Mouse (Mus musculus) retina, embryonic 14.5 days (tissue): ENCODE measurements around the gene Efs.

Experiments
- DNase-seq: peaks from one replicate; pipeline ENCODE4 v3.0.0-alpha.2; 2015; ENCODE audit warnings: low spot score

Gene Efs

DNA sequence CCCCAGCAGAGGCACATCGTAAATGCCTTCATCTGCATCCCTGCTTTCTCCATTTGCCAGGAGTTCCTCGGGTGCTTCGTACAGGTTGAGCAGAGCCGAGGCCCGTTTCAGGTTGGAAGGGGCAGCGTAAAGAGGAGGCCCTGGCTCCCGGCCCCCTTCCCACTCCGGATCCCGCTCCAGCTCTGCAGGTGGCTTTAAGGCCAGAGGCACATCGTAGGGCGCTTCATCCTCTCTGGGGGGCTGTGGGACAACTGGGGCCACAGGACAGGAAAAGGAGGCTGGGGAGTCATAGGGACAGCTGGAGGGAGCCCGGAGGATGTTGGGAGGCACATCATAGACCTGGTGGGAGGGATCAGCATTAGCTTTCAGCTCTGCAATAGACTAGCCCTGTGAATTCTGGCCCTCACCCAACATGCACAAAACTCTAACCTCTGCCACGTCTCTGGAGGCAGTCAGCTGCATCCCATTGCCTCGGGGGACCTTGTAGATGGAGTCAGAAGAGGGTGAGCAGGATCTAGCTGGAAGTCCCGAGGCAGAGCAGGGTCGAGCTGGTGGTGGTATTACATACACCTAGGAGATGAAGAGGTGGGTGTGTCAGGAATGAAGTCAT, 5.7 kb downstream of the Efs start:
- DNase-seq = no peak

DNA sequence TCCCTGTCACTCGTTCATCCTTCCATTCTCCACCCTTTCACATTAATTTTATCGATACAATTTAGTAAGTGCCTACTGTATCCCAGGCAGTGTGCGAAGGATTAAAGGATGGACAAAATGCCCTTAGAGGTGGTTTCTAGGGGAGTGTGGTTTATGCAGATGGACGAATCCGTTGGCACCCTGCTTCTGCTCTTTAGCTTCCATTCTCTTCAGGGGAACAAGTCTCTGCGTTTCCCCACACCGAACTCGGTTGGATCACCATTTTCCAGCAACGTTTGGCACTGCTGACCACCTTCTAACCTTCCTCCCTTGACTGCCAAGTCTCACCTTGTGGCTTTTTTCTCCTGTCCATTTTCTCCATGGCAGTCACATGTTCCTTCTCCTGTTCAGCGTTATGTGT, 12.6 kb downstream of the Efs start:
- DNase-seq = no peak

DNA sequence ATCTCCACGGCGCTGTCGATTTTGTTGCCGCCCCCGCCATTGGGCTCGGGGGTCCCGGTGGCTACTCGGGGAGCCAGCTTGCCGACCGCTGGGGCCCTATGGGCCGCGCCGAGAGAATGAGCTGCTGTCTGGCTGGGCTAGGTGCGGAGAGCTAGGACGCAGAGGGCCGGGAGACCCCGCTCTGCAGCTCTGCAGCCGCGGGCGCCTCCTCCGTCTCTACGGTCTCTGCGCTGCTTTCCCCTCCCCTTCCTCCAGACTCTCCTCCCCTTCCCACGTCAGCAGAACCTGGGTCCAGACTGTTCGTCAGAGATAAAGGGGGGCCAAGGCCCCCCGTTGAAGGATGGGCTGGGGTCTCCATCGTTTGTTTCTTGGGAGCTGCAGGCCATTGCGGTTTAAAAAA, 13.0 kb downstream of the Efs start, which contains the start of gene Slc22a17:
Gene Slc22a17, minus strand, starts transcription at position 247 of the 400 bp plus-strand sequence.
- peak; percentile 84 for DNase-seq

DNA sequence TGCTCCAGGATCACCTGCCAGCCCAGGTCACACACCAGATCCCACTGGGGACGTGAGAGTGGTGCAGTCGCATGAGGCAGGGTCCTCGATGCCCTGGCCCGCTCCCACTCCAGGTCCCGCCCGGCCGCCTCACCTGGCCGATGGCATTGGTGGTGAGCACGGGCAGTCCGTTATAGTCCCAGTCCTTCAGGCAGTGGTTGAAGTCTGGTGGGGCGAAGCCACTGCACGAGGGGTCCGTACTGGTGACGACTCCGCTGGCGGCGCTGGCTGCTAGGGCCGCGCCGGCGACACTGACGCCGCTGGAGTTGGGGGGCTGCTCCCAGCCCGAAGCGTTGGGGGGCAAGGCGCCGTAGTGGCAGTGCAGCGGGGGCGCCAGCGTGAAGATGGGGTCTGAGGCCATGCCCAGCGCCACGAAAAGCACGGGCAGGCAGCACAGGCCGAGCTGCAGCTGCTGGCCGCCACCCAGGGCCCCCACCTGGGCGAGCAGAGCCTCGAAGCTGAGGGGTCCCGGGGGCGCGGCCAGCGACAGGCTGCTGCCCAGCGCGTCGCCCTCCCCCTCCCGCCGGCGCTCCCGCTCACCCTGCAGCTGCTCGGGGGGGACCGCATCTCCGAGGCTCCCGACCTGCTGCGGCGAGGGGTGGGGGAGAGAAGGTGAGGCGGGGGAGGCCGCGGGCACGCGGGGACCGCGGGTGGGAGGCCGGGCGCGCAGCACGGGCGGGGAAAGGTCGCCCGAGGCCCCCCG, 13.6 kb downstream of the Efs start:
- DNase-seq = peak; percentile 29

DNA sequence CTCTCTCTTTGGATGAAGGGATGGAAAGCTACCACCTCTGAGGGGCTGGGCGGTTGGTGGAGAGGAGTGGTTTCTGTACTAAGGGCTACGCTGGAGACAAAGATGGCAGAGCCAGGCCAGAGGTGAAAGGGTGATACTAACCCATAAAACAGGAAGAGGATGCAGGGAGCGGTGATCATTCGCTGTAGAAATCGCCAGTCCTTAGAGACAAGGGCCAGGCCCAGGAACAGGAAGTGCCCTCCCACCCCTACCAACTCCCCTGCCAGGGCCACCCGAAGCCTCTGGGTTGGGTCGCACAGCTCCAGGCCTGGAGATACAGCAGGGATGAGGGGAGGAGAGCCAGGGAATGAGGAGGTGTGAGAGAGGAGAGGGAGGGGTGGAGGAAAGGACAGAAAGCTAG, 17.2 kb downstream of the Efs start:
- DNase-seq = no peak

DNA sequence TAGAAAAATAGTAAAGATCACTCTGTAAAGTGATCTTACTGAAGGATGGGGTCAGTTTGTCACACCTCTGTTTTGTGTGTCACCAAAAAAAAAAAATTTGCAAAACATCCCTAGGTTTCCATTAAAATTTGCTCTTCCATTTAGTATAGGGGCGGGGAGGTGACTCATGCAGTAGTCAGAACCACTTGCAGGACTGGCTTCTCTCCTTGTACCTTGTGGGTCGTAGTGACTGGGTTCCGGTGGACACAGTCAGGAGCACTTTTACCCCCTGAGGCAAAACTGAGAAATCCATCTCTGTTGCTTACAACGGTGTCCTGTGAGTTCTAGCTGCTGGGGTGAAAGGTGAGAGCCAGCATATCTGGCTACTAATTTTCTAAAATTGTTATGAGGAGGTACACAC, 22.3 kb downstream of the Efs start:
- no peak for DNase-seq

DNA sequence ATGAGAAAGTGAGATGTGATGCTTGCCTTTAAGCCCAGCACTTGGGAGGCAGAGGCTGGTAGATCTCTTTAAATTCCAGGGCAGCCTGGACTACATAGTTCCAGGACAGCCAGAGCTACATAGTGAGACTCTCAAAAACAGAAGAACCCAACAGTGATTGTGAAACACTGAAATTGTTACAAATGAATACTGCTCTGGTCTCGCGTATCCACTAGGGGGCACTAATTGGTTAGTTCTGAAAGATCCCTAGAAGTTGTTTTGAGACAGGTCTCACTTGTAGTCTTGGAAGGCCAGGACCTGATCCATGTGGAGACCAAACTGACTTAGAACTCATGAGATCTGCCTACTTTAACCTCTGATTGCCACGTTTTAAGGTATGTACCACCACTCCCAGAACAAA, 25.5 kb downstream of the Efs start:
- DNase-seq = peak; percentile 93

DNA sequence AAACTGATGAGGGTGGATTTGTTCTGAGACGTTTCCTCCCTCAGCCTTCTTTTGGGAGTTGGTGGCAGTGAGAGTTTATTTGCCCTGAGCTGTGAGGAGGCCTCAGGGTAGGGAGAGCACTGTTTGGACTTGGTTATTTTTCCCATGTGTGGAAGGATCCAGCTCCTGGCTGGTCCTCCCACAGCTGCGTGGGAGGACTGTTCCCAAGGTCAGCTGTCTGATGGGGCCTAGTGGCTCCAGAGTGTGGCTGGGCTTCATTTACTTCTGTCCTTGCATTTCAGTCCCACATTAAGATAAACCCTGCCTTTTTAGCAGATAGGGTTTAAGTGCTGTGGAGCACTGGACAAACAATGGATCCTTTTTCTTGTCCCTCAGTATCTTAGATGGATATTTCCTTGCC, 28.5 kb downstream of the Efs start:
- no peak for DNase-seq

DNA sequence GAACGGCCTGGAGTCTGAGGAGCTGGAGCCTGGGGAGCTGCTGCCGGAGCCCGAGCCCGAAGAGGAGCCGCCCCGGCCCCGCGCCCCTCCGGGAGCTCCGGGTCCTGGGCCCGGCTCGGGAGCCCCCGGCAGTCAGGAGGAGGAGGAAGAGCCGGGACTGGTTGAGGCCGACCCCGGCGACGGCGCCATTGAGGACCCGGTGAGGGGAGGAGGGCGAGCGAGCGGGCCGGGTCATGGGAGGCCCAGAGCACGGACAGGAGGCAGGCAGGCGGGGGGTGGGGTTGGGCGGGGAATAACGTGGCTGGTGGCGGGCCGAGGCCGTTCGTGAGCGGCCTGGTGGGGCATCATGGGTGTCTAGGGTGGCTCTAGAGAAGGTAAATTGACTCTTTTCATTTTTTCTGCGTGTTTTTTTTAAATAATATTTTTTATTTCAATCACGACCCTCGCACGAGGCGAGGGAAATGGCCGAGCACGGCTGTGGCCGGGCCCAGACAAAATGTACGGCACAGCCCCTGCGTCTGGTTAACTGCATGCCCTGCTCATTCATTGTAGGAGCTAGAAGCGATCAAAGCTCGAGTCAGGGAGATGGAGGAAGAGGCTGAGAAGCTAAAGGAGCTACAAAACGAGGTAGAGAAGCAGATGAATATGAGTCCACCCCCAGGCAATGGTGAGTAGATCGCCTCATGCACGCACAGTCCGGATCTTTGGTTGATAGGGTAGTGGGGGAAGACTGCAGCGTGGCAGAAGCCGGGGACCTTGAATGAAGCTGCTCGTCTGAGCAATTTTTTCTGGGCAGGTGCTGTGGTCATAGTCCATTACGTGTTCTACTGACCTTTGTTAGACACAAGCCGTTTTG, 31.4 kb downstream of the Efs start:
- peak; percentile 58 for DNase-seq

DNA sequence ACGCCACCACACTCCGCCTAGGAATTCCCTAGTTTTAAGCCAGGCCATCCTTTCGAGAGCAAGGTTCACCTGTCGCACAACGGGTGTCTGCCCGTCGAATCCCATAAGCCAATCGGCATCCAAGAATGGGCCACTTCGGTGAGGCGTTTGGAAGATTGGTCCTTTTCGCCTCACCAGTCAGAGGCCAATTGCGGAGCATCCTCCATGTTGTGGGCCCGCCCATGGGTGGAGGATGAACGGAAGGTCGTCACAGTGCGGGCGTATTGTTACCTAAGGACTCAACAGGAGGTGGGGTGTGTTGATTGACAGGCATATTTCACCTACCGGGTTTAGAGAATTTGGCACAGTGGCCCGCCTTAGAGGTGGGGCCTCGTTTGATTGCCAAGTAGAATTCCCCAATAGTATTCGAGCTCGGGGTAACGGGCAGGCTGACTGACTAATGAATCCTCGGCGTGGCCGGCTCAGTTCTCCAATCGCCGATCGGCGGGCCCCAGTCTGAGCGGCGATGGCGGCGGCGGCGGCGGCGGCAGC, 32.2 kb downstream of the Efs start:
- peak; percentile 99 for DNase-seq

DNA sequence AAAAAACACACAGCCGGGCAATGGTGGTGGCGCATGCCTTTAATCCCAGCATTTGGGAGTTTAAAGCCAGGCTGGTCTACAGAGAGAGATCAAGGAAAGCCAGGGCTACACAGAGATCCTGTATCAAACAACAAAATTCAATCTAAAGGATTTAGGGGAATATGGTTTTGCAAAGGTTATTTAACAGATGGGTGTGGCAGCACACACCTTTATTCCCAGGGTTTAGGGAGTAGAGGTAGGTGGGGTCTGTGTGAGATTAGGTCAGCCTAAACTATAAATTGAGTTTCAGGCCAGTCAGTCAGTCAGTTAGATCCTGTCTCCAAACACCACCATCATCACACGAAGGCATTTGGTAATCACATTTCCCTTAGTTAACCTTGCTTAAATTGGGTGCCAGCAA, 33.7 kb downstream of the Efs start, which contains the start of gene Pabpn1:
Gene Pabpn1, plus strand, starts transcription at position 301 of the 400 bp plus-strand sequence.
- no peak for DNase-seq

DNA sequence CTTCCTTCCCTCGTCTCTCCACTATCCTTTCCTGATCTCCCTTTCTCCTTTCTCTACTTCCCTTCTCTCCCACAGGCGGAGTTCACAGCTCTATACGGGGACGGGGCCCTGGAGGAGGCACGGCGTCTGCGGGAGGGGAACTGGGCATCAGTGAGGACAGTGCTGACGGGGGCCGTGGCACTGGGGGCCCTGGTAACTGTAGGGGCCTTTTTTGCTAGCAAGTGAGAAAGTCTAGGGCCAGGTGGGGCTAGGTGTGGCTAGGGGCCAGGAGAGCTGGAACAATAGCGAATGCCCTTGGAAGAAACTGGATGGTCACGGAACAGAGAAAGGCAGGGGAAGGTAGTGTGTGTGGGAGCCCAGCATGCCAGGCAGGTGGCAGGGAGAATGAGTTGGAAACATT, 40.6 kb downstream of the Efs start:
- DNase-seq = no peak

DNA sequence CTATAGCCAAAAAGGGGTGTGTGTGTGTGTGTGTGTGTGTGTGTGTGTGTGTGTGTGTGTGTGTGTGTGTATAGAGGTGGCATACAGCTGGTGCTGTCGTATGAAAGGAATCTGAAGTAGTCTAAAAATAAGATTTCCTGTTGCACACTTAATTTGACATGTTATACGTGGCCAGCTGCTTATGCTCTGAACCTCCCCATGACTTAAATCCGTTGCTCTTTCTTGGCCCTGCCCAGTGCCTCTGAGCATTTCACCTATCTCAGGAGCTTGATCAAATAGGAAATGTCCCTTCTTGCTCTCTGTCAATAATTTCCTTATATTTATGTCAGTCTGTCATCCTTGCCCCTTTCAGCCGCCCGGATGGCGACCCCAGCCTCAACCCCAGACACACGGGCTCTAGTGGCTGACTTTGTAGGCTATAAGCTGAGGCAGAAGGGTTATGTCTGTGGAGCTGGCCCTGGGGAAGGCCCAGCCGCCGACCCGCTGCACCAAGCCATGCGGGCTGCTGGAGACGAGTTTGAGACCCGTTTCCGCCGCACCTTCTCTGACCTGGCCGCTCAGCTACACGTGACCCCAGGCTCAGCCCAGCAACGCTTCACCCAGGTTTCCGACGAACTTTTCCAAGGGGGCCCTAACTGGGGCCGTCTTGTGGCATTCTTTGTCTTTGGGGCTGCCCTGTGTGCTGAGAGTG, 41.8 kb downstream of the Efs start:
- DNase-seq = no peak

DNA sequence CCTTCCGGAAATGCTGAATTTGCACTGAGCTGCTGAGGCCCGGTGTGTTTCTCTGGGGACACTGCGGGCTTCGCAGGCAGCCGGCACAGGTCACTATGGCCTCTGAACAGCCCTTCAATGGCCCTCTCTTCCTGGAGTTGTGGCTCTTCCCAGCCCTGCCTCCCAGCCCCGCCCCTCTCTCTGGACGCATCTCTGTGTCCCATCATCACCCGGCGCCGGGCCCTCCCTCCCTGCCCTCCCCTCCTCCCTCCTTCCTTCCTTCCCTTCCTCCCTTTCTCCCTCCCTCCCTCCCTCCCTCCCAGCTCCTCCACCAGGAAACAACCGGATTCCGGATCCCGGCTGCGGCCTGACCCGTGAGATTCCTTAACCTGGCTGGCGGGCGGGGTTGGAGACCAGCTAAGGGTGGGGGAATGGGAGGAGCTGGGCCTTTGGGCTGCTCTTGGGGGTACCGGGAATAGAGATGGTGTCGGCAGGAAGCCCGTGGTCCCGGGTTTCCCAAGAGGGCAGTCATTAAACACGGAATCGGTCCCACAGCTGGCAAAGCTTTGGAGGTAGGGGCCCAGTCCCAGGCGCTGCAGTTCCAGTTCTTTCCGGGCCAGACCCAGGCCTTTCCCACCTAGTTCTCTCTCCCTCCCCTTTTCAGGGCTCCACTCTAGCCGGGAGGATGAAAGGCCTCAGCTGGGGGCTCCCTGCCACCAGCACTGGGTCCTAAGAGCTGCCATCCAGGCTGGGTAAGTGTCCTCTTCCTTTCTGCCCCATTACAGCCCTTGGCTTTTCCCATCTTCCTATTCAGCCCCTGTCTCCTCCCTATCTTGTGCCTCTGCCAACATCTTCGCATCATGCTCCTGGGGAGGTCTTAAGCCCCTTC, 42.5 kb downstream of the Efs start, which contains the start of the genes Bcl2l2 and Gm20521:
Gene Bcl2l2, plus strand, starts transcription at position 224 of the 868 bp plus-strand sequence.
Gene Gm20521, plus strand, starts transcription at position 288 of the 868 bp plus-strand sequence.
- peak; percentile 88 for DNase-seq

DNA sequence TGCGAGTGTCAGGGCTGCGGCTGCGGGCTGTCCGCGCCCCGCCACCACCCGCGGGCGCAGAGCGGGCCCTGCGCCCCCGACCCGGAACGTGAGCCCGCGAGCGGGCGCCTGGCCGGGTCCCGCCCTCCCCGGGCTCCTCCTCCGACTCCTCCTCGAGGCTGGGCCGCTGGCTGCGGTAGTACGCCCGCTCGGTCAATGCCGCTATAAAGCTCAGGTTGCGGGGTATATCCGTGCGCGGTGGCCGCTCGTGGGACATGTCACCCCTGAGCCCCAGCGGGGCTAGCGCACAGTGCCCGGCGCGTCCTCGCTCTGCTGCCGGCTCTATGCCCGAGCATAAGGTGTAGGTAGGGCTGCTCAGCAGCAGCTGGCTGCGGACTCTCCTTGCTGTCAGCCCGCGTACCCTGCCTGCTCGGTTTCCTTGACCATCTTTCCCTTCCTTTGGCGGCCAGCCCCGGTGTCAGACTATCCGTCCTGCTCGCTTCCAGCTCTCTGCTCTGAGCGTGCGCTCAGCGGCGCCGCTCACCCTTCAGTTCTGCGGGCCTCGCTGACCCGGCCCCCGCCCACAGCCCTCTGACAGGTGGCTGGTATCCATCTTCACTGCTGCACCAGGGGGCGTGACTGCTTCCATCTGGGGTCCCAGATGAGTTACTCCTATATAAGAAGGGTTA, 48.7 kb downstream of the Efs start, which contains the start of gene Ppp1r3e:
Gene Ppp1r3e, minus strand, starts transcription at position 503 of the 668 bp plus-strand sequence.
- peak; percentile 65 for DNase-seq

DNA sequence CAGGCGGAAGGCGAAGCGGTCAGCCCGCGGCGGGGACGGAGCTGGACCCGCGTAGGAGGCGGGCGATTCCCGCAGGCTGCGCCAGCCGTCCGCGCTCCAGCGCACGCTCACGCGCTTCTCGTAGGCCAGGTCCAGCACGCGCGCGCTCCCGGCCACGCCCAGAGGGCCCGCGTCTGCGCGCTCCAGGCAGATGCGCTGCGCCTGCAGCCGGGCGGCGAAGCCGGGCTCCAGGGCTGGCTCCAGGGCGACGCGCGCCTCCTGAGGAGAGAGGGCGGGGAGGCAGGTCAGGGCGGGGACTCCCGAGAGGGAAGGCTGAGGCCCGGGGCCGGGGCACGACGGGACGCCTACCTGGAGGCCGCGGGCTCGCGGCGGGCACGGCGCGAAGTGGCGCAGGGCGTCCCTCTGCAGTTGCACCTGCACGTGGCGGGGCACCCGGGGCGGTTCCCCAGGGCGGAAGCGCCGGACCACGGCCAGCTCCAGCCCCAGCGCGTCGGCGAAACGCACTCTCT, 49.3 kb downstream of the Efs start:
- DNase-seq = peak; percentile 91

DNA sequence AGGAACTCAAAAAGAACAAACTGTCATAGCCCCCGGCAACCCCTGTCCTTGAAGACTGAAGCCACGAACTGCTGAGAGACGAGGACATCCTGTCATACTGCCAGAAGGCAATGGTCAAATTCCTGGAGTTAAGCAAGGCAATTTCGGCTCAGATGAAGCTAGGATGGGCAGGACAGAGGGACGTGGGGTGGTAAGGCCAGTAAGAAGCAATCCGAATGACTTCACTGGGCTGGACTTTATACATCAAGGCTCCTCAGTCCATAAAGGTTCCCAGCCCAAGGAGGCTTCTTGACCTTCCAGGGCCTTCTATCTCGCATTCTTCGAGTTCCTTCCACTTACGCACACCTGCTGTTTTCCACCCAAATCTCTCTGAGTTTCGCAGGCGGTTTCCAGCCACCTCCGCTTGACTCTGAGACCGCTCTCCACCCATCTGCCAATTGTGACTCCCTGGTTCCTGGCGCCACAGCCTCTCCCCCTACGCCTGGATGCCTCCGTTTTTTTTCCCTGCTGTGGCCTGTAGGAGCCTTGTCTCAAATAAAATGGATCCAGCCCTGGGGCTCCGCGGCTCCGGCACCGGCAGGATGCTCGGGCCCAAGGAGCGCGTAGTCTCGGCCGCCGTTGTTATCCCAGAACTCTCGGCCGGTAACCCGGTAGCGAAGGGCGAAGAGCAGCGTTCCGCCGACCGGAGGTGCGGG, 49.9 kb downstream of the Efs start:
- DNase-seq = peak; percentile 24

DNA sequence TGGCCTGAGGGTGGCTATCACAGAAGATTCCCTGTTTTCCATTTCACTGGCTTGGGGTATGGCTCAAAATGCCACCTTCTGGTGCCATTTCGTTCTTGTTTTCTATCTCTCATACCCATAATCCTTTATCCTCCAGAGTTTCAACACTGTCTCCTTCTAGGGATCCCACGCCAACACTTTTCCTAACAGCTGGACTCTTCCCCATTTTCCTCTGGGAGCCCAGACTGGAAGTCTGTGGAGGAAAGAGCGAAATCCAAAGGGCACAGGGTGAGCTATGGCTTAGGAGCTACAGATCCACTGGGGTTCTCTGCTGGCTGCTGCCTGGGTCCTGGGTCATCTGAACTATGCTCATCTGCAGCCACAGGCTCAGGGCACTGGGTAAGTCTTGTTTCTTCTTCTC, 51.8 kb downstream of the Efs start:
- no peak for DNase-seq

DNA sequence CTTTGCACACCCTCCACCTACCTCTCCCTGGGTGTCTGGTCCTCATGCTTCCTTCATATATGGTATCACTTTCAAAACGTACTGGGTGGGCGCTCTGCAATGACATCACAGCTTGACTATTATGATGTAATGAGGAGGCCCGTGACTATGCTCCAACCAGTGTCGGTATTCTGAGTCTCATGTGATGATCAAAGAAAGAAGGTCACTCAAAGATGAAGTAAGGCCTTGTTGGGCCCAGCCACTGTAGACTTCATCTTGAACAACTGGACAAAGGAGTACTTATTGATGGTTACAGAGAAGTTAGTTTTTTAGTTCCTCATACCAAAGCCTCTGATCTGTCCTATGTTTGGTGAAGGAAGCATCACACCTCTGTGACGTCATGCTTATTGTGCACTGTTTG, 55.1 kb downstream of the Efs start, which contains the start of gene Homez:
Gene Homez, minus strand, starts transcription at position 101 of the 400 bp plus-strand sequence.
- no peak for DNase-seq
